Mouse (Mus musculus): ENCODE data around the gene Pecam1.
"Not testable (repeated sequence)": the region's sequence is repeated elsewhere in the genome, so short reads cannot be mapped to it uniquely, and the experiment has no call there.

Gene Pecam1

DNA sequence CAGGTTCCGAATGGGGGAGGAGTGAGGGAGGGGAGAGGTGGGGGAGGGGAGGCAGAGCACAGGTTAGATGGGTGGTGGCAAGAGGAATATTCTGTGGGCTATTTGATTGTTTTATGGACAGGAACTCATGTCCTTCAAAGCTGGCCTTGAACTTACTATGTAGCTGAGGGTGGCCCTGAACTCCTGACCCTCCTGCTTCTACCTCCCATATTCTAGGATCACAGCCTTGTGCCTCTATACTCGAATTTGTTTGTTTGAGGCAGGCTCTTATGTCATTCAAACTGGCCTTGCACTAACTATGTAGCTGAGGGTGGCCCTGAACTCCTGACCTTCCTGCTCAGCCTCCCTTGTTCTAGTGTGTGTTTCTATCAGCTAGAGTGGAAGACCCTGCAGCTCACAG lies 114.5 kb downstream of the Pecam1 start:
- DNase-seq (ENCODE audit: low read depth, low spot score) = no peak

DNA sequence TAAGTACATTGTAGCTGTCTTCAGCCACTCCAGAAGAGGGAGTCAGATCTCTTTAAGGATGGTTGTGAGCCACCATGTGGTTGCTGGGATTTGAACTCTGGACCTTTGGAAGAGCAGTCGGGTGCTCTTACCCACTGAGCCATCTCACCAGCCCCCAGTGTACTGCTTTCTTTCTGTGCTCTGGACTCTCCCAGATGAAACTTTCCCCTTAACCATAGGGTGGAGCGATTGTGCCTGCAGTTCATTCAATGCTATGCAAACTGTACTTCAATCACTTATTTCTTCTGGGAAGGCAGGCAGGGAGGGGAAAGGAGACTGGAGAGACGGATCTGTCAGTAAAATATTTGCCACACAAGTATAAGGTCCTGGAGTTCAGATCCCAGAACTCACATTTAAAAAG lies 116.3 kb downstream of the Pecam1 start:
- not testable (repeated sequence) for DNase-seq (ENCODE audit: low read depth, low spot score)

DNA sequence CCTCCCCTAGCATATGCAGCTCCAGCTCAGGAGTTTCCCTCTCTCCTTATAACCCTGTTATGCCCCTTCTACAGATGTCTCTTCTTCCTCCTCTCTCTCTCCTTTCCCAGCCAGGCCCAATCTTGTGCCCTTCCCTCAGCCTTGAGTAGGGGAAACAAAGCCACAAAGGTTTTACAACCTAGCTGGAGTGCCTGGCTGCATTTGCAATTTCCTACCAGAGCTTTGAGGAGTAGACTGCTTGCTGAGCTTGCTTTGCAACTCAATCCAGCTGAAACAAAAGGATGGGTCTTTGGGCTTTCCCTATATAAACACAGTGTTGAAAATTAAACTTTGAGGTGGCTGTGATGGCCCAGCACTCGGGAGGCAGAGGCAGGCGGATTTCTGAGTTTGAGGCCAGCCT lies 117.0 kb downstream of the Pecam1 start:
- DNase-seq (ENCODE audit: low read depth, low spot score) = no peak

DNA sequence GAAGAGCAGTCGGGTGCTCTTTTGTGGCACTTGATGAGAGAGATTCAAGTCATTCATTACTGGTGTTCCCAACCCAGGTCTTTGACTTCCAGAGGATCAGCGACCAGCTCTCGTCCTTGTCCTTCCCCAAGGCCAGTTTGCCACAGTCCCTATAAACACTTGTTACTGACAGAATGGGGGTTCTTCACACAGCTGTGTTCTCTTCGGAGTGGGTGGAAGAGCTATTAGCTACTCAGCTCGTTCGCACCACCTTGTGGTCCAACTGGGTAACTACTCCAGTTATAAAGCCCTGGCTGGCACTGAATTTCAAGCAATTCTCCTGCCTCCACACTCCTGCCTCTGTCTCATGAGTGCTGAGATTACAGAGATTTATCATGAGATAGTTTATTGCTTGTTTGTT lies 122.7 kb downstream of the Pecam1 start:
- peak; percentile 84 for DNase-seq (ENCODE audit: low read depth, low spot score)

DNA sequence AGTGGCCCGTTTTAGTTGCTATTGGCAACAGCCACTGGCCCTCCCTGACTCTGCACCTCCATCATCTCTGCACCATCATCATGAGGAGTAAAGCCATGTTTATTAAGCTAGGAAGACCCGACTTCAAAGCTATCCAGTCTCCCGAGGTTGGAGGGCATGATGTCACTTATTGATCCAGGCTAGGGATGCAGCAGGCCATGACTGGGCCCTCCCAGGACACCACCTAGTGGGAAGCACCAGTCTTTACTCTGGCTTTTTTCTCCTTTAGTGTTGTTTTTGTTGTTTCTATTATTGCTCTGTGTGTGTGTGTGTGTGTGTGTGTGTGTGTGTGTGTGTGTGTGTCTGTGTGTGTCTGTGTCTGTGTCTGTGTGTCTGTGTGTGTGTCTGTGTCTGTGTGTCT lies 124.9 kb downstream of the Pecam1 start:
- no peak for DNase-seq (ENCODE audit: low read depth, low spot score)

DNA sequence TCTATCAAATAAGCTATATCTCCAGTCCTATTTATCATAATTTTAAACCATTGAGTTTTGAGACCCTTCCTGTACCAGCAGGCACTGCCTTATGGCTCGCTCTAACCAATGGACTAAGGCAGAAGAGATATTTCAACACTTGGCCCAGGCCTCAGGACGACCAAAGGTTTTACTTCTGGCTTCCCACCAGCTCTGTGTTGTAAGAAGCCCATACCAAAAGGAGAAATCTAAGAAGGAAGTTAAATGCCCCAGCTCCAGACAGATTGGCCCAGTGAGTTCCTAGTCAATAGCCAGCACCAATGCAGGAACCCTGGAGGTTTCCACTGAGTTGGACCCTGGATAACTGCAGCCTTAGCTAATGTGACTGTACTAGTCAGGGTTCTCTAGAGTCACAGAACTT lies 126.8 kb downstream of the Pecam1 start:
- no peak for DNase-seq (ENCODE audit: low read depth, low spot score)

DNA sequence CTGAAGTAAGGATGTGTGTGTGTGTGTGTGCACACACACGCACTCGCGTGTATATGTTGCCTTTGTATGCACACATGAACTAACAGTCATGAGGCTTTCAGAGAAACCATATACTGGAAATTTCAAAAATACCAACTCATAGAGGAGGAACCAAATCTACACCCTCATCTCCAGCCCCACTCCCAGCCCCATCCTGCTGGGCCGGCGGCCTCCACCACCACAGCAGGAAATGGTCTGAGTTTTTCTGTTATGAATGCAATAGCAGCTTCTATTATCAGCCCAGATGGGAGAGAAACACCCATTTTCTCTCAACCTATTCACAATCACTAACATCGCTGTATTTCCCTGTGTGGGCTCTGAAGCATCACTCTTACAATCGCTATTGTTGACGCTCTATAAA lies 128.4 kb downstream of the Pecam1 start:
- no peak for DNase-seq (ENCODE audit: low read depth, low spot score)

DNA sequence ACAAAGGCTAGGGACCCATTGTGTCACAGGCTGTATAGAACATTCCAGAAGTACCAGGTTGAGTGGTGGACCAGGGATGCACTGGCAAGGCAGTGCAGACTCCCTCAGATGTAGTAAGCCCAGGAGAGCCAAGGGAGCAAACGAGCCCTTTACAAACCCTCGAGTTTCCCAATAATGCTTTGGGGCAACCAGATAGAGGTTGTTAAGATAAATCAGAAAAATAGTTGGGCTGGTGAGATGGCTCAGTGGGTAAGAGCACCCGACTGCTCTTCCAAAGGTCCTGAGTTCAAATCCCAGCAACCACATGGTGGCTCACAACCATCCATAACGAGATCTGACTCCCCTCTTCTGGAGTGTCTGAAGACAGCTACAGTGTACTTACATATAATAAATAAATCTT lies 131.7 kb downstream of the Pecam1 start:
- DNase-seq (ENCODE audit: low read depth, low spot score) = not testable (repeated sequence)

DNA sequence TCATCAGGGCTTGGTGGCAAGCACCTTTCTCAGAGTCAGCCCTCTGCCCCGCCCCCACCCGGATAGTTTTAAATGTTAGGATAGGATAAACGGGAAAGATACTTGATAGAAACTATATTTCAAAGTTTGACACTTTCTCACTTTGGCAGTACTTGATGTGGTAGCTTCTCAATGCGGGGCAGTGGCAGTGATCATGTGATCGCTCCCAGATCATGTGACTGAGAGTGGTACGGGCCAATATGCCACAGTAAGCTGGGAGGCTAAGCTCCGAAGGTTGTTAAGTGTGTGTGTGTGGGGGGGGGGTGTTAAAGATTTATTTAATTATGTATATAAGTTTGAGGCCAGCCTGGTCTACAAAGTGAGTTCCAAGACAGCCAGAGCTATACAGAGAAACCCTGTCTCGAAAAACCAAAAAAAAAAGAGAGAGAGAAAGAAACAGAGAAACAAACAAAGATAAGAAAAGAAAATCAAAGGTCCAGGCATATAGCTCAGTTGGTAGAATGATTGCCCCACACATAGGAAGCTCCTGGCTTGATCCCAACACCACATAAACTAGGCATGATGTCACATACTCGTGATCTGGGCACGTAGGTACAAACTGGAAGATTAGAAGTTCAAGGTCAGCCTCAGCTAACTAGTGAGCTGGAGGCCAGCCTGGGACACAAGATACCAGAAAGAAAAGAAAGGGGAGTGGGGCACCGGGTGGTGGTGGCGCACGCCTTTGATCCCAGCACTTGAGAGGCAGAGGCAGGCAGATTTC lies 132.4 kb downstream of the Pecam1 start:
- DNase-seq (ENCODE audit: low read depth, low spot score) = no peak

DNA sequence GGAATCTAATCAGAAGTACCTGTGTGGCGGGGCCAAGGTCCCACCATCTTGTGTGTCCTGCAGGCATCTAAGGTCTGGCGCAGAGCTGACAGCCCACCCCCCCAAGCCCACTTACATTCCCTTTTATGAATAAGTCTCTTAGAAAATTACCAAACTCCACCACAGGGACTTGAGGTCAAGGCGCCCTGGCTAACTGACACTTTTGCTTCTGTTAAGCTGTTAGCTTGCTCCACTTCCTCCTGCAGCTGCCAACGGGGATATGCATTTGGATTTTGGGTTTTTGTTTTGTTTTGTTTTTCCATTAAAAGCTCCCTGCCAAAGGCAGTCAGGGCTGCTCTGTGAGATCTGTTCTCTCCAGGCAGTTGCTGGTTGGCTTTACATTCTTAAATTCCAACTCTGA lies 134.9 kb downstream of the Pecam1 start:
- no peak for DNase-seq (ENCODE audit: low read depth, low spot score)

DNA sequence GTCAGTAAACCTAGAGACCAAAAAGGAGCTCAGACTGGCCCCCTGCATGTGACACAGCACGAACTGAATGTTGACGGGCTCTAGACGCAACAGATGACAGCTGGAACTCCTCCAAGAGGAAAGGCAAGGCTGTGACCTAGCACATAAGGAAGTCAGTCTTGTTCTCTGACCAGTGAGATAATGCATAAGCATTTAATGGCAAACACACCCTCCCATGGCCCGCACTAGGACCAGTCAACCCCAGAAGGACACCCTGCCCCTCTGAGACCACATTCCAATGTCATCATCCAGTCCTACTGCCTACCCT lies 136.1 kb downstream of the Pecam1 start:
- no peak for DNase-seq (ENCODE audit: low read depth, low spot score)

DNA sequence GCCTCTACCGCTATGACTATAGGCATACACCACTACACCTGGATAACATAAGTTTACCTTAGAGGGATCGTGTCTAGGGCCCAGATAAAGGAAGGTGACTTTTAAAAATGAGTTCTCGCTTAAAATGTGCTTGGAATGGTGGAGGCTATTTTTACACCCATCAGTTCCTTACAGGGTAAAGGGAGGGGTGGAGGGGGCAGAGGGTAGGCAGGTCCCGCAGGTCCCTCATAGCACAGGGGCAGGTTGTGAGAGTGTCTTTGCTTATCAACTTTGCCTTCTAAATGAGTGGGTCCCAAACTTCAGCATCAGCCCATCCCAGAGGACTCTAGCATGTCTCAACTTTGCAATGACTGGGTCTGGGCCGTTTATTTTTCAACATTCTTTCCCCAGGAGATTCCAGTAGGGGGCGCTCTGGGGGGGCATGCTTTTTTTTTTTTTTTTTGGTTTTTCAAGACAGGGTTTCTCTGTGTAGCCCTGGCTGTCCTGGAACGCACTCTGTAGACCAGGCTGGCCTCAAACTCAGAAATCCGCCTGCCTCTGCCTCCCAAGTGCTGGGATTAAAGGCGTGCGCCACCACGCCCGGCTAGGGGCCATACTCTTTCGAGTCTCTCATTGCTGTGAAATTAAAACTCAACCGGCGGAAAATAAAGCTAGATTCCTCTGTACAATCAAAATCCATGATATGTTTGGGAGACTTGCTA lies 136.6 kb downstream of the Pecam1 start:
- DNase-seq (ENCODE audit: low read depth, low spot score) = no peak

DNA sequence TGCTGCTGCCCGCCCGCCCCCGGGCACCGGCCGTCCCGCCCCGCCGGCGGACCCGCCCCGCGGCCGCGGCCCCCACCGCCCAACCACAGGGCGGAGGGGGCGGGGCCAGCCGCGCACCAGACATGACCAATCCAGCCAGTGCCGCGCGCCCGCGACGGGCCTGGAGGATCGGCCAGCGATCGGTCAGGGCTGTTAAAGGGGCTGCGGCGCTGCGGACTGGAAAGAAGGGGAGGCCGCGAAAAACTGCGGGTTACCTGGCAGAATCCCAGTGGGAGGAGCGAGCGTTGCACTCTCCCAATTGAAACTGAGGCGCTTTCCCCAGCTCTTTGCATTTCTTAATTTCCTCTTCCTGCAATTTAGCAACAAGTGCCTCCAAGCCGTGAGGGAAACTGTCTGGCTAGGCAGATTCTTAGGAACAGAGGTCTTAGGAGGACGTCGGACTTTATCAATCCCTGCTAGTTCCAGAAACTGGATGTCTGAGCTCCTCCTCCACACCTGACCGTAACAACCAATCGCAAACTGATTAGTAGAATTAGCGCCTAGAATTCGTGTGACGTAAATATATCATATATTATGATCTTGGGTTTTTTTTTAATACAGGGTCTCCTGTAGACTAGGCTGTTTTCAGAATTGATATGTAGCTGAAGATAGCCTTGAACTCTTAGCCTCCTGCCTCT lies 137.3 kb downstream of the Pecam1 start, which contains the start of gene Tex2:
Tex2 (minus strand) TSS at position 463 of the 677 bp plus-strand sequence.
- peak; percentile 94 for DNase-seq (ENCODE audit: low read depth, low spot score)

DNA sequence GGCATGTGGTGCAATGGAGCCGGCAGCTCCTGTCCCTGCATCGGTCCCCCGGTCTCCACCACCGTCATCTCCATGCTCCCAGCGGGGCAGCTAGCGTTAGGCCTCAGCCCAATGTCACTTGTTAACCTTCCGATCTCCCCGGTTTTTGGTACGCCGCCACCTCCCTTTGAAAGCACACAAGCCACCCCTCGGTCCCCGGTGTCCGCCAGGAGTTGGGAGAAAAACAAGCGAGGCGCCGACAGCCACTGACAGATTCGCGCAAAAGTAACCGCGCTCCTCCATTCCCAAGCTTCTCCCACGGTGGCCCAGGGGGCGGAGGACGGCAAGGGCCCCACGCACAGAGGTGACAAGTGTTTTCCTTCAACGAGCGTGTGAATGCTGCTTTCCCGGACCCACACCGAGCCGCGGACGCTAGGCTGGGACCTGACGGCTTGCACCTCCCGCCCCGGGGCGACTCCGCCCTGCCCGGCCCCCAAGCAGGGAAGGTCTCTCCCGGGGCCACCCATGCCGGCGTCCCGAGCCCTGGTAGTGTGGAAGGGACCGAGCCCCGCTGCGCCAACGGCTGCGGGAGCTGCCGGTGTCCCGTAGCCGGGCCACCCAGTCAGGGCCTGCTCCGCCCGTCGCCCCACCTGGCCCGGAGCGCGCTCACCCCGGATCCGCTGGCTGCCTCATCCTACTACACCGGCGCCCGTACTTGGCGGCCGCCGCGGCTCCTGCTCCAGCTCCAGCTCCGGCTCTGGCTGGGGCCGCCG lies 138.0 kb downstream of the Pecam1 start:
- peak; percentile 33 for DNase-seq (ENCODE audit: low read depth, low spot score)

DNA sequence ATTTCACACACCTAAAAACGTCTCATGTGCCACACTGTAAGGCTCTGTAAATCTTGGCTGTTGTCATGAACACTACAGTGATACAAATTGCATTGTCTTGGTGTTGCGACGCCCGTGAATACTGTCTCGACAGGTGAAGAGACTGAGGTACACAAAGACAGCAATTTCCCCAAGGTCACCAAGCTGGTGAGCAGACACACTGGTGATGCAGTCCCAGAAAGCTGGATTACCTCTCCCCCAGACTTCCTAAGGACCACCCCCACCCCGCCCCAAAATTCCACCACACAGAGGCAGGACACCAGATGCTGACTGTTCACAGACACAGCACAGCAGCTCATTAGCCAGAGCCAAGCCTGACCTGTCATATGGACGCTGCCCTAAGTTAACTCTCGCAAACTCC lies 140.7 kb downstream of the Pecam1 start:
- DNase-seq (ENCODE audit: low read depth, low spot score) = no peak

DNA sequence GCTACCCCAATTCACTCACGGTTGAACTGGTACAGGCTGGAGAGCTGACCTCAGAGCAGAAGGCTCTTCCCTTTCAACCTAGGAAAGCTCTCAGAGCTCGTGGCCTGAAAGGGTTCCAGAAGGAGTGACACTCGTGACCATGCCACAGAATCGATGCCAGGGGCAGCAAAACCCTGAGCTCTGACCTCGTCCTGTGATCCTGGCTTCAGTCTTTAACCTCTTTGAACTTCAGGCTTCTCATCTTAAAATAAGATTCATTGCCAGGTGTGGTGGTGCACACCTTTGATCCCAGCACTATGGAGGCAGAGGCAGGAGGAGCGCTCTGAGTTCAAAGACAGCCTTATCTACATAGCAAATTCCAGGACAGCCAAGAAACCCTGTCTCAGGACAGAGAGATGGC lies 143.1 kb downstream of the Pecam1 start:
- no peak for DNase-seq (ENCODE audit: low read depth, low spot score)

DNA sequence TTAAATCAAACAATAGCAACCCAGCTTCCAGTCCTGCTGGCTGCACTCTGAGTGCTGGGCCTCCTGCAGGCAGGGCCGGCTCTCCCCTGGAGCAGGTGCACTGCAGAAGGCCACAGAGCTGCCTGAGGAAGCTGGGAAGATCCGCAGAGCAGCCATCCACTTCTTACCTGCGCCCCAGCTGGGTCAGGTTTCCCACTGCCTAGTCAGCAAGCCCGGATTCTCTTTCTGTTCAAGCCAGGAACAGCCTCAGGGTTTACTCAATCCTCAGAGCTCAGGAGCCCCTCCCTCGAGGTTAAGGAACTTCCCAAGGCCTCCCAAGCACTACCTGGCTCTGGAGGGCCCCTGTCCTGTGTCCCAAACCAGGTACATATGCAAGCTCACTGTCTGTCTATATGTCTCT lies 144.4 kb downstream of the Pecam1 start:
- no peak for DNase-seq (ENCODE audit: low read depth, low spot score)
